Mouse (Mus musculus) kidney, adult 2 months (tissue): ENCODE data around the gene Galr2. TPM values are rescaled to one million over a fixed set of nuclear protein-coding genes. Genes with fewer than 3 reads are reported as not detected.

Experiments
- DNase-seq: peaks from one replicate; pipeline ENCODE4 v3.0.0; 2021
- H3K27ac ChIP-seq: fragments of 200-500 bp; 2 replicates; pipeline ENCODE4 v1.5.1; 2012; ENCODE audit warnings: low read depth, low read length, control low read depth, inconsistent platforms; ENCODE audit not compliant: insufficient read depth
- H3K27me3 ChIP-seq: fragments of 200-500 bp; replicated peaks from 2 replicates; pipeline ENCODE4 v1.6.1; 2012; ENCODE audit warnings: mild to moderate bottlenecking, moderate library complexity, low read length, inconsistent platforms; ENCODE audit not compliant: control insufficient read depth, insufficient read depth
- H3K36me3 ChIP-seq: fragments of 200-500 bp; 2 replicates; pipeline ENCODE4 v1.6.1; 2012; ENCODE audit warnings: mild to moderate bottlenecking, moderate library complexity, low read length, inconsistent platforms; ENCODE audit not compliant: control insufficient read depth, insufficient read depth
- H3K4me1 ChIP-seq: fragments of 200-500 bp; 2 replicates; pipeline ENCODE4 v1.6.1; 2011; ENCODE audit warnings: low read length; ENCODE audit not compliant: control insufficient read depth, insufficient read depth
- H3K4me3 ChIP-seq: fragments of 200-500 bp; 2 replicates; pipeline ENCODE4 v1.5.1; 2011; ENCODE audit warnings: mild to moderate bottlenecking, low read depth, low read length, control low read depth; ENCODE audit not compliant: insufficient read depth
- CTCF ChIP-seq: fragments of 200-500 bp; conservative IDR thresholded peaks from 2 replicates; pipeline ENCODE4 v1.5.1; 2011; ENCODE audit warnings: low read depth, mild to moderate bottlenecking, control low read depth, low read length, moderate library complexity, mixed read lengths; ENCODE audit not compliant: insufficient read depth, insufficient read length
- POLR2A ChIP-seq: fragments of 200-500 bp; IDR thresholded peaks from one replicate; pipeline ENCODE4 v1.6.1; 2011; ENCODE audit warnings: low read depth, low read length, control low read depth
- whole genome bisulfite sequencing: fragments of 180-500 bp; shearing (Covaris S2); methylation state at CpG from one replicate; pipeline ENCODE4 v1.1.7; 2018; 5-methylcytosine and 5-hydroxymethylcytosine counted together
- polyA plus RNA-seq: library from polyadenylated mRNA; depleted of rRNA; stranded (reverse); fragments of >200 nt; gene quantifications from 2 replicates; pipeline ENCODE4 v1.2.3, GENCODE M21; 2012; rRNA removed

Gene Galr2
- polyA plus RNA-seq, 1 experiment = 3.3 TPM

DNA sequence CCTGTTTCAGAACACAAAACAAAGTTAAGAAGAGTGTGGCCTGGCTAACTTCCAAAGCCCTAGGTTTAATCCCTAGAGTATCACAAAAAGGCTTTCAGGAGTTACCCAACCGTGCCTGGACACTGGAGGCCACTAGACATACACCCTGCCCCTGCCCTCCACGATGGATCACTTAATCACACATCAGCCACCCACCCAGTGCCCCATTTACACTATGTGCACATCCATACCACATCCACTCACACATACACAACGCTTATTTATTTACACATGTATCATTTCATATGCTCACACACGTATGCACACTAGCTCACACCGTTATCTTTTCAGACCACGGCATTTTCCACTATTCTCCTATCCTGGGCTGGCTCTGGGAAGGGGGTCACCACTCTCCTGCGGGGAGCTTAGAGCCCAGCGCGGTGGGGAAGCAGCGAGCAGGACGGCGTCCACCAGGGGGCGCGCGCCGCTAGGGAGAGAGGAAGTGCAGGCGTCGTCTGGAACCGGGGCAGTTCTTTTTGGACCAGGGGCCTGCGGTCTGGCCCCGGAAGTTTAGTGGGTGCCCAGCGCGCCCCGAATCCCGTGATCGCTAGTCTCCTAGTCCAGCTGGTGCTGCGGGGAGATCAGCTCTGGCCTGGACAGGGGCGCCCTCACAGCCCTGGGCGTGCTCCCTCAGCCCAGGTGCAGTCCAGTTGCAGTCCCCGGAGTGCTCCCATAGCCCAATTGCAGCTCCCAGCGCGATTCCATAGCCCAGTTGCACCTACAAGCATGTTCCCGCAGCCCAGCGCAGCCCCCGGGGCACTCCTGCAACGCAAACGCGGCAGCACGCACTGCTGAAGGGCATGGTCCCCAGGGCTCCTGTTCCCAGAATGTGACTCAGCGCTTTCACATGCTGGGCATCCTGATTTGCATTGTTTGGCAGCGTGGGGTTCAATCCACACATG is 38.2 kb downstream of the Galr2 start:
- H3K27ac ChIP-seq = no peak overlapping the region

DNA sequence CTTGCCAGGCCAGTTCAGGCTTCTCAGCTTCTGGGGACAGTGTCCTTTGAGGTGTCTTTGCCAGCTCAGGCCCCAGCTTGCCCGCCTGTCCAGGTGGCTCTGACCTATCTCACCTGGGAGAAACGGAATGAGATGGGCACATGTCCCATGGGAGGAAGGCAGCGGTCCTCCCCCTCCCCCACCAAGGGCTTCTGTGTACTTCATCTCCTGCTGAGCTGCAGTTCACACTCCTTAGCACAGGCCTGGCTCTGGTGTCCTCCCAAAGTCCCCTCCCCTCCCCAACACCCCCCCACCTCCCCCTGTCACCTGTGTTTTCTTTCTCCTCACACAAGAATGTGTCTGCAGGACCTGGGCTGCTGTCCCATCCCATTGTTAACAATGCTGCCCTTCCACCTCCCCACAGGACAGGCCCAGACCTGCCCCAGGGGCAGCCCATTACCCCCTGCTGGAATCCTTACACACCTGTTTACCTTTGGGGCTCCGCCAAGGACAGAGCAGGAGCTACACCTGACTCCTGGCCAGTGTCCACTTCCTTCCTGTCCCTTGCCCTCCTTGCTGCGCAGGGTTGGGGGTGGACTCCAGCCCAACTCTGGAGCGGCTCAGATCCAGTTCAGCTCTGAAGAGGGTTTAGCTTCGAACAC is 46.3 kb downstream of the Galr2 start:
- Histone ChIP-seq H3K4me3 (no peak overlapping the region), H3K4me1 (peaks cover 3% of the 10 kb centered on the region; the same call in 1 of the 2 replicates), H3K36me3 (no peaks in the 10 kb centered on the region), H3K27me3 (no peaks in the 10 kb centered on the region), H3K27ac (no peak overlapping the region)
- DNase-seq = peak; percentile 19
- TF ChIP-seq CTCF (no peak), POLR2A (no peak)
- WGBS = 63% methylated on average over 7 of the region's 7 CpGs

More for the DNA sequence above, 38.2 kb downstream of the Galr2 start:
- H3K36me3 ChIP-seq = no peaks in the 10 kb centered on the region
- no peaks in the 10 kb centered on the region for H3K27me3 ChIP-seq
- DNase-seq = peak; percentile 81
- TF ChIP-seq CTCF (peak; percentile 81), POLR2A (no peak)
- H3K4me3 ChIP-seq = peak overlapping the region; percentile 35
- 3% methylated on average over 41 of the region's 41 CpGs for WGBS
- peaks cover 2% of the 10 kb centered on the region; the same call in 1 of the 2 replicates for H3K4me1 ChIP-seq

DNA sequence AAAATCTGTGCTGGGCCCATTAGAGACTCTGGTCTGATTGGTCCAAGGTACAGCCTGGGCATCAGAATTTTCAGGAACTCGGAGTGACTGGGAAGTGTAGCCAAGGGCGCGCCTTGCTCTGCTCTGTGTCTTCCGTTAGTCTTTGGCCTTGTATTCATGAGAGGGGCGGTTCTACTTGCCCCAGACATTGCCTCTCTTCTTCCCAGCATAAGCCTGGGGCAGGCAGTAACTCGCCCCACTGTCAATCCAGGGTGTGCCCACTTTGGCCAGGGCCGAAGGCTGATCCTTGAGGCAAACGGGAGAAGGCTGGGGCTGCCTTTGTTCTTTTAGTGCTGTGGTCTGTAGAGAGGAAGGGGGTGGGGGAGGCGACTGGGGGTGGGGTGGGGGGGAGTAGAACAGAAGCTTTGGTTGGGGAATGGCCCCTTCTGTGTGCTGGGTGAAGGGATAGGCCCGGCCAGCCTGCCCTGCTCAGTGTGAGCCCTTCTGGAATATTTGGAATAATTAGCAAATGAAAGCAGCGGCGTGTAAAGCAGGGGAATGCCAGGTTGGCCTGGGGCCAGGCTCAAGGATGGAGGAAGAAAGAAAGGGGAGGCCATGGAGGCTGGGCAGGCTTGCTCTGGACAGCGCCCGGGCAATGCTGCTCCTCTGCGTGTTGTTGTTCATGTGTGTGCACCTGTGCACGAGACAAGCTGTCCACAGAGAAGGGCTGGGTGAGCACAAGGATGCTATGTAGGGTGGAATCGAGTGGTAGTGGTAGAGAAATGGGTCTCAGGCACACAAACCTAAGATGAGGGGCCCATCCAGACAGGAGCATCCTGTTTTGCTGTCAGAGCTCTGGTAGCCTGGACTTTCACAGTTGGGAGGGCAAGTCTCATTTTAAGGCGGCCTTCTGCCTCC is 48.8 kb downstream of the Galr2 start:
- WGBS = 40% methylated on average over 18 of the region's 18 CpGs

DNA sequence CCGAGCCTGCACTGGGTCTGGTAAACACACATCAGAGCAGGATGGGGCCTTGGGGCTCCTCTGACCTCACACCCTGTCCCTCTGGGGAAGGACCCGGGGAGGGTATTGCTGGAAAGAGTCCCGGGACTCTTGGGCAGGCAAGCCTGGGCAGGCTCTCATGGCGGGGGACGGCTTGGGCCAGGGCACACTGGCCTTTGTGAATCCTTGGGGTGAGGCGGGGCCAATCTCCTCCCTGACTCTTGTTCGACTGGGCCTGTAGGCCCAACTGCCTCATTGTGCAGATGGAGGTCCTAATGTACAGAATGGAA is 49.4 kb downstream of the Galr2 start:
- Histone ChIP-seq H3K27ac (no peak overlapping the region), H3K4me3 (no peak overlapping the region), H3K36me3 (no peaks in the 10 kb centered on the region), H3K27me3 (no peaks in the 10 kb centered on the region), H3K4me1 (peaks cover 16% of the 10 kb centered on the region; the same call in 1 of the 2 replicates)
- no peak for DNase-seq
- 69% methylated on average over 7 of the region's 7 CpGs for WGBS
- TF ChIP-seq POLR2A (no peak), CTCF (no peak)

More for the DNA sequence above, 48.8 kb downstream of the Galr2 start:
- no peak for TF ChIP-seq CTCF
- TF ChIP-seq POLR2A = no peak
- H3K4me3 ChIP-seq = no peak overlapping the region
- no peak overlapping the region for H3K27ac ChIP-seq
- H3K36me3 ChIP-seq = no peaks in the 10 kb centered on the region
- H3K4me1 ChIP-seq = peaks cover 11% of the 10 kb centered on the region; the same call in 1 of the 2 replicates
- H3K27me3 ChIP-seq = no peaks in the 10 kb centered on the region
- DNase-seq = peak; percentile 71

DNA sequence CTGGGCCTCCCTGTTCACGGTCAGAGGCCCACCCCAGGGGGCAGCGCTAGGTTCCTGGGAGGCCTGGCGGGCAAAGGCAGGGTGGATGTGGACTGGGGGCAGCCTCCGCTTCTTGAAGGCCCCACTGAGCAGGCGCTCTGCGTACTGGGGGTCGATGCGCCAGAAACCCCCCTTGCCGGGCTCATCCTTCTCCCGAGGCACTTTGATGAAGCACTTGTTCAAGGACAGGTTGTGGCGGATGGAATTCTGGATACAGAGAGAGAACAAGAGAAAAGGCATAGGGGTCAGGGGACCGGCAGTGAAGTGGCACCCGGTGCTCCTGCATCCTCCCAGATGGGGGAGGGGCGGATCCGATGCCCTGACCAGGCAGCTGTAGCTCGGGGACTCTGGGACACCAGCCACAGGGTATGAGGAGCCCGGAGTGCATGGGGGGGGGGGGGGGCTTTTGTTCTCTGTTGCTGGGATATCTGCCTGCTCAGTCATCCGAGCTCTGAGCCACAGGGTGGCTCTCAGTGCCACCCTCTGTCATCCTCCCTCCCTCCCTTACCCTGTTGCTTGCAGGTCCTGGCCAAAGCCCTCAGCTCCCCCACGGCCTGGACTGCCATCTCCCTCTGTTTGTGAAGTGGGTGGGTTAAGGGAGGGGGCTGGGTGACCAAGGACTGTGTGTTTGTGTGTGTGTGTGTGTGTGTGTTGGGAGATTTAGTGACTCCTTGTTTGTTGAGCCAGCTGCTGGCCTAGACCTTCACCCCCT is 51.7 kb downstream of the Galr2 start:
- Histone ChIP-seq H3K27ac (no peak overlapping the region), H3K4me3 (no peak overlapping the region), H3K36me3 (no peaks in the 10 kb centered on the region), H3K4me1 (peaks cover 16% of the 10 kb centered on the region; the same call in 1 of the 2 replicates), H3K27me3 (no peaks in the 10 kb centered on the region)
- 44% methylated on average over 19 of the region's 19 CpGs for WGBS
- TF ChIP-seq POLR2A = no peak
- TF ChIP-seq CTCF = no peak
- DNase-seq = peak; percentile 46

DNA sequence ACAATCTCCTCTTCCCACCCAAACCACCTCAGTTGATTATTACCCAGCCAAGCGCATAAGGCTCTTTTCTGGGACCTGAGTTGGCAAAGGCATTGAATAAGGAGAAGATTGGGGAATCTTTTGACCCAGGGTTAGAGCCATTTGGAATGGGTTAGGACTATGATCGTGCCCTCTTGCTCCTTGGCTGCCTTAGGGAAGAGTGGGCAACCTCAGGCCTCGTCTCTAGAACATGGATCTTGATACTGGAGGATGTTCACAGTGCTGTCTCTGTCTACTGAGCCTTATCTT is 52.2 kb downstream of the Galr2 start:
- Histone ChIP-seq H3K4me3 (no peak overlapping the region), H3K27ac (no peak overlapping the region), H3K27me3 (no peaks in the 10 kb centered on the region), H3K36me3 (no peaks in the 10 kb centered on the region), H3K4me1 (peaks cover 16% of the 10 kb centered on the region; the same call in 1 of the 2 replicates)
- peak; percentile 71 for DNase-seq
- WGBS = 63% methylated on average over 3 of the region's 3 CpGs
- TF ChIP-seq POLR2A (no peak), CTCF (no peak)

Other genes with a start within 250 kb of the Galr2 start
- 1.1 and 2.4 TPM in 2 replicates for gene Unc13d, start 203.0 kb upstream of the Galr2 start, polyA plus RNA-seq
- gene Wbp2, start 193.9 kb upstream of the Galr2 start, polyA plus RNA-seq = 391 and 392 TPM in 2 replicates
- 34.9 and 39.6 TPM in 2 replicates for gene Trim47, start 153.7 kb upstream of the Galr2 start, polyA plus RNA-seq
- 9.5 and 9.6 TPM in 2 replicates for gene Trim65, start 149.8 kb upstream of the Galr2 start, polyA plus RNA-seq
- 69.9 and 70.7 TPM in 2 replicates for gene Mrpl38, start 142.1 kb upstream of the Galr2 start, polyA plus RNA-seq
- 24.0 TPM in 2 replicates for gene Fbf1, start 112.8 kb upstream of the Galr2 start, polyA plus RNA-seq
- gene Ten1, start 82.1 kb upstream of the Galr2 start, polyA plus RNA-seq = 20.1 and 21.0 TPM in 2 replicates
- gene Acox1, start 81.9 kb upstream of the Galr2 start, polyA plus RNA-seq = 251 and 265 TPM in 2 replicates
- 6.8 and 7.1 TPM in 2 replicates for gene Evpl, start 42.9 kb upstream of the Galr2 start, polyA plus RNA-seq
- 53.7 and 53.8 TPM in 2 replicates for gene Srp68, start 6.7 kb upstream of the Galr2 start, polyA plus RNA-seq
- gene Exoc7, start 26.3 kb downstream of the Galr2 start, polyA plus RNA-seq = 33.2 and 33.5 TPM in 2 replicates
- gene Foxj1, start 54.5 kb downstream of the Galr2 start, polyA plus RNA-seq = 0.80 and 1.0 TPM in 2 replicates
- 2.5 and 2.9 TPM in 2 replicates for gene Rnf157, start 132.1 kb downstream of the Galr2 start, polyA plus RNA-seq
- 195 and 211 TPM in 2 replicates for gene Ubald2, start 153.2 kb downstream of the Galr2 start, polyA plus RNA-seq
- 0.08 and 0.24 TPM in 2 replicates for gene Qrich2, start 185.3 kb downstream of the Galr2 start, polyA plus RNA-seq
- gene Prpsap1, start 213.3 kb downstream of the Galr2 start, polyA plus RNA-seq = 87.5 and 91.1 TPM in 2 replicates
- 9.9 and 12.0 TPM in 2 replicates for gene Sphk1, start 250.0 kb downstream of the Galr2 start, polyA plus RNA-seq